Mouse (Mus musculus): ENCODE results near the gene Ece1. TPM values are rescaled to one million over a fixed set of nuclear protein-coding genes. Genes with fewer than 3 reads are reported as not detected.

Ece1 gene
- total RNA-seq, 1 experiment, result 99.2 TPM

DNA sequence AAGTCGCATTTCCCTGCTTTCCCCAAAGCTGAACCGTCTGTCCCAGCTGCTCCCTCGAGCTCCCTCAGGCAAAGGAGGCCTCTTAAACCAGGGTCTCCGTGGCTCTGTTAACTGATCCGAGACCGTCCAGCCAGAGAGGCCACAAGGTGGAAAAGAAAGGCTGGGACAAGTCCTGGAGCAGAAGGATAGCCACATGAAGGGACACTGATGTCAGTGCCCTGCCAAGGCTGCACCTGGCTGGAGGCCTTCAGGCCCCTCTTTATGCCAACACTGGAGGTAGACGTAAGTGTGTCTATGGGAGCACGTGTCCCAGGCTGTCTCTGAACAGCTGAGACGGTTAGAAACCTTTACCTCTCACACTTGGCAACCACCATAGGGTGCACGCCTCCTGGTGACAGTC lies 57.1 kb downstream of the Ece1 start:
- in situ Hi-C loops (cut with MboI; ENCODE audit: low sequenced_read_pairs in 2 of 2, unreplicated experiment in 2 of 2), result no loop called here
- H3K9ac ChIP-seq (ENCODE audit: insufficient read depth, low read depth, low read length, poor library complexity, severe bottlenecking), result no peak overlapping the region
- H3K27ac ChIP-seq (ENCODE audit: insufficient read depth, low read depth, low read length, poor library complexity, severe bottlenecking), result no peak overlapping the region

DNA sequence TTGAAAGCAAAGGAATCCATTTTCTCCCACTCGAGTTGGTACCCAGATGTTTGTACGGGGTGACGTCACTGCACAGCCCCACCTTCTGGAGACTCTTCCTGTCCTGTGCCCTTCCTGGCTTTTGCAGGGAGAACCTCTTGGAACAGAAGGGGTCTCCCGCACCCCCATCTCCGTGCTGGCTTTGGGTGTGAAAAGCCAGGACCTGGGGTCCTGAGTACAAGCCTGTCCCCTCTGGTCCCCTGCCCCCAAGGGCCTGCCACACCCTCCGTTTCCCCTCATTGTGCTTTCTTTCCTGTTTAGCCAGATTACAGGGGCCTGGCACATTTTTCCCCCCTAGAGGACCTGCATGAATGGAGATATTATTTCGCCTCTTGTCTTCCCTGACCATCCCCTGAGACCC lies 58.0 kb downstream of the Ece1 start:
- DNase-seq (ENCODE audit: low read depth, low spot score), result no peak
- in situ Hi-C loops (cut with MboI; ENCODE audit: low sequenced_read_pairs in 2 of 2, unreplicated experiment in 2 of 2), result no loop called here
- H3K4me1 ChIP-seq (ENCODE audit: control insufficient read depth in 2 of 2, insufficient read depth in 2 of 2, low read length in 2 of 2, poor library complexity in 1 of 2), result peaks cover 0 to 8% of the 10 kb centered on the region in 2 experiments; a peak in 1 of 4 replicates
- TF ChIP-seq HCFC1 (IDR thresholded peaks at IDR 0.05; ENCODE audit: borderline replicate concordance, insufficient read depth, low read length) (no peak), CHD2 (IDR thresholded peaks at IDR 0.05; ENCODE audit: low read depth, low read length) (no peak), ZNF384 (IDR thresholded peaks at IDR 0.05; ENCODE audit: low read depth, low read length) (no peak), ZC3H11A (IDR thresholded peaks at IDR 0.05; ENCODE audit: borderline replicate concordance, low read depth, low read length) (no peak), MAFK (IDR thresholded peaks at IDR 0.05; ENCODE audit: insufficient read depth, low read depth, low read length) (no peak)
- H3K4me3 ChIP-seq (ENCODE audit: insufficient read depth in 1 of 2, low read depth in 1 of 2, low read length in 2 of 2, poor library complexity in 1 of 2, severe bottlenecking in 1 of 2), result no peak overlapping the region
- no peaks in the 10 kb centered on the region for H3K9me3 ChIP-seq (ENCODE audit: control insufficient read depth, insufficient read depth, low read depth, low read length)
- no peak overlapping the region for H3K27ac ChIP-seq (ENCODE audit: insufficient read depth, low read depth, low read length, poor library complexity, severe bottlenecking)
- H3K36me3 ChIP-seq (ENCODE audit: control insufficient read depth, insufficient read depth, low read length, poor library complexity, severe bottlenecking), result peaks cover 9% of the 10 kb centered on the region; the same call in 1 of the 2 replicates
- no peak overlapping the region for H3K9ac ChIP-seq (ENCODE audit: insufficient read depth, low read depth, low read length, poor library complexity, severe bottlenecking)

More for the DNA sequence above, 57.1 kb downstream of the Ece1 start:
- H3K9me3 ChIP-seq (ENCODE audit: control insufficient read depth, insufficient read depth, low read depth, low read length), result no peaks in the 10 kb centered on the region
- TF ChIP-seq HCFC1 (IDR thresholded peaks at IDR 0.05; ENCODE audit: borderline replicate concordance, insufficient read depth, low read length), result no peak
- no peak for TF ChIP-seq CHD2 (IDR thresholded peaks at IDR 0.05; ENCODE audit: low read depth, low read length)
- no peak for TF ChIP-seq ZC3H11A (IDR thresholded peaks at IDR 0.05; ENCODE audit: borderline replicate concordance, low read depth, low read length)
- no peak for TF ChIP-seq MAFK (IDR thresholded peaks at IDR 0.05; ENCODE audit: insufficient read depth, low read depth, low read length)
- no peak for TF ChIP-seq ZNF384 (IDR thresholded peaks at IDR 0.05; ENCODE audit: low read depth, low read length)
- no peak for DNase-seq (ENCODE audit: low read depth, low spot score)
- H3K4me1 ChIP-seq (ENCODE audit: control insufficient read depth in 2 of 2, insufficient read depth in 2 of 2, low read length in 2 of 2, poor library complexity in 1 of 2), result peaks cover 0 to 10% of the 10 kb centered on the region in 2 experiments; a peak in 1 of 4 replicates
- H3K36me3 ChIP-seq (ENCODE audit: control insufficient read depth, insufficient read depth, low read length, poor library complexity, severe bottlenecking), result peaks cover 9% of the 10 kb centered on the region; the same call in 1 of the 2 replicates
- H3K4me3 ChIP-seq (ENCODE audit: insufficient read depth in 1 of 2, low read depth in 1 of 2, low read length in 2 of 2, poor library complexity in 1 of 2, severe bottlenecking in 1 of 2), result no peak overlapping the region

DNA sequence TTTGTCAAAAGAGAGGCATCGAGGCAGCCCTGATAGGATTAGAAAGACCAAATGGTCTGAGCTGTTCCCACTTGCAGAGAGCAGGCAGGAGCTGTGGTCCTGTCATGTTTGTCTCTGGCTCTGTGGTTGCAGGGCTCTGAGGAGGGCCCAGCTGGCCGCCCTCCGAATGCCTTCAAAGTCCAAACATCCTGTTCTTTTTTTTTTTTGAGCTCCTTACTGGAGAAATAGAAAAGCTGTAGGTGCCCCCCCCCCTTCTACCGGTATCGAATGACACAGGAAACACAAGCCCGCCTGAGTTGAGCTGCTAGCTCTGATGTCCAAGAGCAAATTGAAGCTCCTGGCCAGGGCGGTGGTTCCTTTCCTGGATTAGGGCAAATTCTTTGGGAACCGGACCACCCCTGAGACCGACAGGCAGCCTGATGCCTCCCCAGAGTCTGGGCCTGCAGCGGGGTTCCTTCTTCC lies 58.5 kb downstream of the Ece1 start:
- Histone ChIP-seq H3K4me1 (ENCODE audit: control insufficient read depth in 2 of 2, insufficient read depth in 2 of 2, low read length in 2 of 2, poor library complexity in 1 of 2) (peaks cover 0 to 8% of the 10 kb centered on the region in 2 experiments; a peak in 1 of 4 replicates), H3K9ac (ENCODE audit: insufficient read depth, low read depth, low read length, poor library complexity, severe bottlenecking) (no peak overlapping the region), H3K27ac (ENCODE audit: insufficient read depth, low read depth, low read length, poor library complexity, severe bottlenecking) (no peak overlapping the region), H3K4me3 (ENCODE audit: insufficient read depth in 1 of 2, low read depth in 1 of 2, low read length in 2 of 2, poor library complexity in 1 of 2, severe bottlenecking in 1 of 2) (no peak overlapping the region), H3K9me3 (ENCODE audit: control insufficient read depth, insufficient read depth, low read depth, low read length) (no peaks in the 10 kb centered on the region), H3K36me3 (ENCODE audit: control insufficient read depth, insufficient read depth, low read length, poor library complexity, severe bottlenecking) (peaks cover 9% of the 10 kb centered on the region; the same call in 1 of the 2 replicates)
- in situ Hi-C loops (cut with MboI; ENCODE audit: low sequenced_read_pairs in 2 of 2, unreplicated experiment in 2 of 2), result no loop called here
- no peak for DNase-seq (ENCODE audit: low read depth, low spot score)
- TF ChIP-seq ZNF384 (IDR thresholded peaks at IDR 0.05; ENCODE audit: low read depth, low read length) (no peak), HCFC1 (IDR thresholded peaks at IDR 0.05; ENCODE audit: borderline replicate concordance, insufficient read depth, low read length) (no peak), CHD2 (IDR thresholded peaks at IDR 0.05; ENCODE audit: low read depth, low read length) (no peak), ZC3H11A (IDR thresholded peaks at IDR 0.05; ENCODE audit: borderline replicate concordance, low read depth, low read length) (no peak), MAFK (IDR thresholded peaks at IDR 0.05; ENCODE audit: insufficient read depth, low read depth, low read length) (no peak)

DNA sequence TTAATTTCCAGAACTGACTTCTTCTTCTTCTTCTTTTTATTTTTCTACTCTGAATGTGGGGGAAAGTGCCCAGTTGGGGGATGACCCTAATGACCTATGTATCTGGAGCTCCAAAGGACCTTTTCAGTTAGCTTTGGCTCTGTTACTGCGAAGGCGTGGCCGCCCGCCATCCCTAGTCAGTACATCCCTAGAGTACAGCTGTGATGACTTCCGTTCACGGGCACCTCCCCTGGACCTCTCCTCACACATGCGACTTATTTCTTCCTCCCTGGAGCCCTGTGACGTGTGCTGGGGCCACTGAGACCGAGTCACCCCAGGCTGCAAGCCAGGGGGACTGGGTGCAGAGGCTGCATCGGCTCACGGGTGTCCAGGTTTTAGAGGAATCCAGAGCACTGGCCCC lies 59.5 kb downstream of the Ece1 start:
- Histone ChIP-seq H3K4me1 (ENCODE audit: control insufficient read depth in 2 of 2, insufficient read depth in 2 of 2, low read length in 2 of 2, poor library complexity in 1 of 2) (peaks cover 0 to 8% of the 10 kb centered on the region in 2 experiments; a peak in 1 of 4 replicates), H3K4me3 (ENCODE audit: insufficient read depth in 1 of 2, low read depth in 1 of 2, low read length in 2 of 2, poor library complexity in 1 of 2, severe bottlenecking in 1 of 2) (no peak overlapping the region), H3K9ac (ENCODE audit: insufficient read depth, low read depth, low read length, poor library complexity, severe bottlenecking) (no peak overlapping the region), H3K36me3 (ENCODE audit: control insufficient read depth, insufficient read depth, low read length, poor library complexity, severe bottlenecking) (peaks cover 15% of the 10 kb centered on the region; the same call in 1 of the 2 replicates), H3K27ac (ENCODE audit: insufficient read depth, low read depth, low read length, poor library complexity, severe bottlenecking) (no peak overlapping the region), H3K9me3 (ENCODE audit: control insufficient read depth, insufficient read depth, low read depth, low read length) (no peaks in the 10 kb centered on the region)
- in situ Hi-C loops (cut with MboI; ENCODE audit: low sequenced_read_pairs in 2 of 2, unreplicated experiment in 2 of 2), result no loop called here
- TF ChIP-seq ZNF384 (IDR thresholded peaks at IDR 0.05; ENCODE audit: low read depth, low read length) (no peak), MAFK (IDR thresholded peaks at IDR 0.05; ENCODE audit: insufficient read depth, low read depth, low read length) (no peak), HCFC1 (IDR thresholded peaks at IDR 0.05; ENCODE audit: borderline replicate concordance, insufficient read depth, low read length) (no peak), CHD2 (IDR thresholded peaks at IDR 0.05; ENCODE audit: low read depth, low read length) (no peak)
- no peak for DNase-seq (ENCODE audit: low read depth, low spot score)
